Mouse (Mus musculus): ENCODE measurements around the gene 2210017I01Rik. TPM values are rescaled to one million over a fixed set of nuclear protein-coding genes. Genes with fewer than 3 reads are reported as not detected.

Gene 2210017I01Rik
- total RNA-seq, 2 experiments from 2014 or later, result not detected

DNA sequence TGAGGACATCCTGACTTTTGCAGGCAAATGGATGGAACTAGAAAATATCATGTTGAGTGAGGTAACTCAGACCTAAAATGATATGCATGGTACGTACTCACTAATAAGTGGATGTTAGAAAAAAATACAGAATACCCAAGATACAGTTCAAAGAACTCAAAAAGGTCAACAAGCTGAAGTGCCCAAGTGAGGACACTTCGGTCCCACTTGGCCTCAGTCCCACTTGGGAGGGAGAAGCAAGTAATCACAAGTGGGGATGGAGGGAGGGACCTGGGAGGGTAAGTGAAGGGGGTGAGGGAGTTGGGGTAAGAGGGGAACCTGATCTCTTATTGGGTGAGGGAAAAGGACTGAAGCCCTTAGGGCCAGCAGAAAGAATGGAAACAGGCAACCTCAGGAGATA is 38.5 kb downstream of the 2210017I01Rik start:
- no peak for DNase-seq
- intact Hi-C loops (cut with DNase I), result no loop called here

DNA sequence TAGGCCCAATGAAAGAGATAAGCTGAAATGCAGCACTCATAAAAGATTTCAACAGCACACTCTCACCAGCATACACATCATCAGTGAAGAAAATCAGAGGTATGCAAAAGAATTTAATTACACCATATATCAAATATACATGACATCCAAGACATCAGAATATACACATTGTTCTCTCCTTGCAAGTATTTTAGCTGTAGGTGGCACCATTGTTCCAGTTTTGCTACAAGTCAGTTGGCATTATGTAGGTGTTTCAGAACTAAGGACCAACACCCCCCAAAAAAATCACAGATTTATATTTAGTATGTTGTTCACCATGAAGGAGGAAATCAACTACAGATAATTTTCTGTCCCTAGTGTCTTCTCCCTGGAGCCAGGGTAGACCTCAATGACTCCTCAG is 41.9 kb downstream of the 2210017I01Rik start:
- DNase-seq, result no peak
- intact Hi-C loops (cut with DNase I), result no loop called here

Other genes with a start within 250 kb of the 2210017I01Rik start
- not detected for gene Sprr2f, start 242.3 kb downstream of the 2210017I01Rik start, total RNA-seq (2021)
- not detected for gene Sprr2h, start 221.8 kb downstream of the 2210017I01Rik start, total RNA-seq (2021)
- not detected for gene Sprr2i, start 199.5 kb downstream of the 2210017I01Rik start, total RNA-seq (2021)
- gene Sprr2j-ps, start 189.4 kb downstream of the 2210017I01Rik start, total RNA-seq (2021), result not detected
- gene Gm9774, start 178.1 kb downstream of the 2210017I01Rik start, total RNA-seq (2021), result 1 to 10 TPM; 2.9 to 3.4 TPM
- not detected for gene Sprr2k, start 174.9 kb downstream of the 2210017I01Rik start, total RNA-seq (2021)
- not detected for gene Sprr1b, start 168.7 kb downstream of the 2210017I01Rik start, total RNA-seq (2021)
- gene Sprr3, start 148.8 kb downstream of the 2210017I01Rik start, total RNA-seq (2021), result not detected
- gene Sprr1a, start 121.6 kb downstream of the 2210017I01Rik start, total RNA-seq (2021), result not detected
- not detected for gene Sprr4, start 107.0 kb downstream of the 2210017I01Rik start, total RNA-seq (2021)
- not detected for gene 2310046K23Rik, start 73.0 kb downstream of the 2210017I01Rik start, total RNA-seq (2021)
- gene Ivl, start 33.8 kb downstream of the 2210017I01Rik start, total RNA-seq (2021), result not detected
- not detected for gene Smcp, start 18.5 kb downstream of the 2210017I01Rik start, total RNA-seq (2021)
- gene Lce6a, start 14.2 kb upstream of the 2210017I01Rik start, total RNA-seq (2021), result not detected
- gene Lce1a1, start 40.8 kb upstream of the 2210017I01Rik start, total RNA-seq (2021), result not detected
- gene Lce1b, start 49.4 kb upstream of the 2210017I01Rik start, total RNA-seq (2021), result not detected
- gene Lce1a2, start 62.8 kb upstream of the 2210017I01Rik start, total RNA-seq (2021), result not detected
- gene Lce1c, start 71.8 kb upstream of the 2210017I01Rik start, total RNA-seq (2021), result not detected
- not detected for gene Lce1d, start 79.7 kb upstream of the 2210017I01Rik start, total RNA-seq (2021)
- not detected for gene Lce1e, start 101.6 kb upstream of the 2210017I01Rik start, total RNA-seq (2021)
- gene Lce1f, start 112.9 kb upstream of the 2210017I01Rik start, total RNA-seq (2021), result not detected
- gene Gm38119, start 131.6 kb upstream of the 2210017I01Rik start, total RNA-seq (2021), result not detected
- not detected for gene Lce1g, start 144.8 kb upstream of the 2210017I01Rik start, total RNA-seq (2021)
- not detected for gene Lce1h, start 157.6 kb upstream of the 2210017I01Rik start, total RNA-seq (2021)
- not detected for gene Lce1i, start 171.4 kb upstream of the 2210017I01Rik start, total RNA-seq (2021)
- gene Lce1j, start 183.0 kb upstream of the 2210017I01Rik start, total RNA-seq (2021), result not detected
- not detected for gene Lce1k, start 200.4 kb upstream of the 2210017I01Rik start, total RNA-seq (2021)
- not detected for gene Kprp, start 219.8 kb upstream of the 2210017I01Rik start, total RNA-seq (2021)
- not detected for gene Lce1l, start 243.8 kb upstream of the 2210017I01Rik start, total RNA-seq (2021)

Measured in left cerebral cortex, postnatal 4 days (tissue).